In the genomic region with DNA sequence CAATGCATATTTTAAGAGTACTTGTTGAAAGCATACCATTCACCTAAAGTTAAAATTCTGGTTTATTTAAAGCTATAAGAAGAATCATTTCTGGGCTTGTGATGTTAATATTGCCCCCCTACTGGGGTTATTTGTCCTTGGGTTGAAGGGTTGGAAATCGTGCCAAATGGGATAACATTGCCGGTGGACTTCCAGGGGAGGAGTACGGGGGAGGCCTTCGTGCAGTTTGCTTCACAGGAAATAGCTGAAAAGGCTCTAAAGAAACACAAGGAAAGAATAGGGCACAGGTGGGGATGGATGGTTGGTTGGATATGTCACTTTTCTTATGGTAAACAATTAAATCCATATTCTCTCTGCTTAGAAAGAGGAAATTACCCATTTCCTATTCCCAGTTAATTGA, we compare ENCODE assay signal across 9 mouse cellular contexts. TPM values are rescaled to one million over a fixed set of nuclear protein-coding genes. Genes with fewer than 3 reads are reported as not detected.
DNase-seq lines count a peak whose midpoint lies in the region; ATAC-seq and TF ChIP-seq lines count a peak whose summit lies in the region.
"Had no signal": no experiment of that assay in that cellular context is flagged by ENCODE, and none has a peak within 500 bp of the region (broad histone marks: within the 10 kb centered on the region; RNA-seq: fewer than 3 reads in every experiment).

No protein-coding gene starts in this region.

- peaks cover 25% of the 10 kb centered on the region for H3K36me3 ChIP-seq in lung, embryonic 16.5 days (ENCODE audit: control insufficient read depth, insufficient read depth, low read length)
- peaks cover 42% of the 10 kb centered on the region for H3K36me3 ChIP-seq in forebrain, embryonic 15.5 days
- H3K36me3 ChIP-seq in limb, embryonic 13.5 days: peaks cover 46% of the 10 kb centered on the region
- H3K36me3 ChIP-seq in stomach, embryonic 14.5 days (ENCODE audit: control insufficient read depth, insufficient read depth, low read length): peaks cover 52% of the 10 kb centered on the region

- no peak for DNase-seq in lung, adult 2 months
- no peak for DNase-seq in yolk sac, embryonic 10.5 days (ENCODE audit: low spot score)
- no peak for DNase-seq in T-cell, adult 2 months (ENCODE audit: low spot score)
- DNase-seq: embryo, embryonic 11 days had no signal

- peaks cover 14% of the 10 kb centered on the region for H3K4me1 ChIP-seq in lung, embryonic 16.5 days (replicated peaks; ENCODE audit: control insufficient read depth, insufficient read depth, low read length)
- H3K4me1 ChIP-seq in lung, adult 2 months (ENCODE audit: control insufficient read depth, insufficient read depth, low read length): peaks cover 14% of the 10 kb centered on the region
- peaks cover 30% of the 10 kb centered on the region for H3K4me1 ChIP-seq in forebrain, embryonic 15.5 days
- H3K4me1 ChIP-seq in limb, embryonic 13.5 days: peaks cover 16% of the 10 kb centered on the region
- peaks cover 12% of the 10 kb centered on the region for H3K4me1 ChIP-seq in stomach, embryonic 14.5 days (ENCODE audit: control insufficient read depth, insufficient read depth, low read length)

- no peak for TF ChIP-seq POLR2A in lung, adult 2 months (IDR thresholded peaks at IDR 0.05; ENCODE audit: borderline replicate concordance, extremely low read depth, low read depth, low read length)

- H3K27ac ChIP-seq in lung, embryonic 16.5 days (ENCODE audit: low read length): no peak overlapping the region
- no peak overlapping the region for H3K27ac ChIP-seq in forebrain, embryonic 15.5 days (replicated peaks)
- H3K27ac ChIP-seq in limb, embryonic 13.5 days: no peak overlapping the region
- H3K27ac ChIP-seq in stomach, embryonic 14.5 days (ENCODE audit: low read length): no peak overlapping the region

- WGBS in lung, embryonic 16.5 days: 16% methylated on average over 4 of the region's 4 CpGs
- WGBS in lung, adult 2 months: under 1% methylated on average over 4 of the region's 4 CpGs
- 15% methylated on average over 4 of the region's 4 CpGs for WGBS in forebrain, embryonic 15.5 days
- 39% methylated on average over 4 of the region's 4 CpGs for WGBS in limb, embryonic 13.5 days
- 15% methylated on average over 4 of the region's 4 CpGs for whole genome bisulfite sequencing in stomach, embryonic 14.5 days

- H3K27me3 ChIP-seq in lung, embryonic 16.5 days (ENCODE audit: control insufficient read depth, insufficient read depth, low read depth, low read length): no peaks in the 10 kb centered on the region
- no peaks in the 10 kb centered on the region for H3K27me3 ChIP-seq in forebrain, embryonic 15.5 days
- H3K27me3 ChIP-seq in limb, embryonic 13.5 days: no peaks in the 10 kb centered on the region
- H3K27me3 ChIP-seq in stomach, embryonic 14.5 days (ENCODE audit: control insufficient read depth, insufficient read depth, low read length): no peaks in the 10 kb centered on the region

- H3K4me3 ChIP-seq in lung, embryonic 16.5 days (ENCODE audit: low read length): peak overlapping the region; percentile 32
- no peak overlapping the region for H3K4me3 ChIP-seq in lung, adult 2 months (replicated peaks; ENCODE audit: extremely low read depth, low read depth, low read length)
- H3K4me3 ChIP-seq in forebrain, embryonic 15.5 days: peak overlapping the region; percentile 36
- H3K4me3 ChIP-seq in limb, embryonic 13.5 days: peak overlapping the region; percentile 31
- H3K4me3 ChIP-seq in stomach, embryonic 14.5 days (ENCODE audit: low read depth, low read length): peak overlapping the region; percentile 19; the same call in 1 of the 2 replicates

- TF ChIP-seq CTCF in lung, adult 2 months (IDR thresholded peaks at IDR 0.05; ENCODE audit: insufficient read depth, low read length): no peak

- H3K9me3 ChIP-seq in lung, embryonic 16.5 days (ENCODE audit: control insufficient read depth, low read length): no peaks in the 10 kb centered on the region
- H3K9me3 ChIP-seq in forebrain, embryonic 15.5 days: no peaks in the 10 kb centered on the region
- no peaks in the 10 kb centered on the region for H3K9me3 ChIP-seq in limb, embryonic 13.5 days
- no peaks in the 10 kb centered on the region for H3K9me3 ChIP-seq in stomach, embryonic 14.5 days (ENCODE audit: control insufficient read depth, low read depth, low read length)

- no peak overlapping the region for H3K9ac ChIP-seq in lung, embryonic 16.5 days (ENCODE audit: low read length)
- H3K9ac ChIP-seq in forebrain, embryonic 15.5 days (replicated peaks): peak overlapping the region; percentile 38; the same call in 1 of the 2 replicates
- H3K9ac ChIP-seq in limb, embryonic 13.5 days: no peak overlapping the region
- H3K9ac ChIP-seq in stomach, embryonic 14.5 days (replicated peaks; ENCODE audit: low read depth, low read length): no peak overlapping the region

- no peak for ATAC-seq in lung, embryonic 16.5 days (ENCODE audit: low read depth)
- ATAC-seq in forebrain, embryonic 15.5 days (replicated peaks): no peak
- no peak for ATAC-seq in limb, embryonic 13.5 days (ENCODE audit: low FRiP score, low read depth)
- ATAC-seq in stomach, embryonic 14.5 days (ENCODE audit: insufficient number of reproducible peaks, insufficient read depth, low FRiP score, low read depth): no peak
- no peak for ATAC-seq in activated CD4-positive, CD25-positive, alpha-beta regulatory T cell, adult 4 months

- peak overlapping the region; percentile 54 for H3K4me2 ChIP-seq in lung, embryonic 16.5 days (ENCODE audit: low read depth, low read length)
- H3K4me2 ChIP-seq in forebrain, embryonic 15.5 days (replicated peaks): peak overlapping the region; percentile 55
- peak overlapping the region; percentile 61 for H3K4me2 ChIP-seq in limb, embryonic 13.5 days (replicated peaks)
- H3K4me2 ChIP-seq in stomach, embryonic 14.5 days (replicated peaks; ENCODE audit: low read depth, low read length): peak overlapping the region; percentile 34

RNA-seq across cellular contexts. Expression of gene Hnrnph1, which starts 4.5 kb away (rescaled TPM):
- polyA plus RNA-seq in lung, embryonic 16.5 days (2015; fragmentation: Nextera tagmentation; extraction: Ambion mirVana): 474 and 483 TPM in 2 replicates
- 53.9 and 94.9 TPM in 2 replicates for polyA plus RNA-seq in lung, adult 2 months (2012; rRNA removed)
- polyA plus RNA-seq in forebrain, embryonic 15.5 days (2015; fragmentation: Nextera tagmentation; extraction: Ambion mirVana): 664 and 668 TPM in 2 replicates
- 572 and 577 TPM in 2 replicates for polyA plus RNA-seq in limb, embryonic 13.5 days (2015; fragmentation: Nextera tagmentation; extraction: Ambion mirVana)
- 475 and 496 TPM in 2 replicates for polyA plus RNA-seq in stomach, embryonic 14.5 days (2014; fragmentation: Nextera tagmentation; extraction: Ambion mirVana)
- polyA plus RNA-seq in activated CD4-positive, CD25-positive, alpha-beta regulatory T cell, adult 4 months (2017; shearing (Covaris generic)): 100 to 1,000 TPM; 148 to 177 TPM

RNA-seq across cellular contexts. Expression of gene Cby3, which starts 27.0 kb away (rescaled TPM):
- 0.43 and 0.45 TPM in 2 replicates for polyA plus RNA-seq in lung, embryonic 16.5 days (2015; fragmentation: Nextera tagmentation; extraction: Ambion mirVana)
- 0.24 and 0.25 TPM in 2 replicates for polyA plus RNA-seq in lung, adult 2 months (2012; rRNA removed)
- 1.2 and 1.9 TPM in 2 replicates for polyA plus RNA-seq in forebrain, embryonic 15.5 days (2015; fragmentation: Nextera tagmentation; extraction: Ambion mirVana)
- 0.38 and 0.79 TPM in 2 replicates for polyA plus RNA-seq in limb, embryonic 13.5 days (2015; fragmentation: Nextera tagmentation; extraction: Ambion mirVana)
- polyA plus RNA-seq in stomach, embryonic 14.5 days (2014; fragmentation: Nextera tagmentation; extraction: Ambion mirVana): 0.51 TPM in 1 of 2 replicates, not detected in the other
- not detected for polyA plus RNA-seq in activated CD4-positive, CD25-positive, alpha-beta regulatory T cell, adult 4 months (2017; shearing (Covaris generic))

RNA-seq across cellular contexts. Expression of gene Rufy1, which starts 49.6 kb away (rescaled TPM):
- 23.6 and 26.6 TPM in 2 replicates for polyA plus RNA-seq in lung, embryonic 16.5 days (2015; fragmentation: Nextera tagmentation; extraction: Ambion mirVana)
- polyA plus RNA-seq in lung, adult 2 months (2012; rRNA removed): 20.0 and 22.1 TPM in 2 replicates
- 29.5 and 30.0 TPM in 2 replicates for polyA plus RNA-seq in forebrain, embryonic 15.5 days (2015; fragmentation: Nextera tagmentation; extraction: Ambion mirVana)
- polyA plus RNA-seq in limb, embryonic 13.5 days (2015; fragmentation: Nextera tagmentation; extraction: Ambion mirVana): 22.8 and 27.9 TPM in 2 replicates
- polyA plus RNA-seq in stomach, embryonic 14.5 days (2014; fragmentation: Nextera tagmentation; extraction: Ambion mirVana): 22.6 and 23.0 TPM in 2 replicates
- 10 to 100 TPM in 1 of 2 experiments, 1 to 10 TPM in 1; 9.5 to 10.2 TPM for polyA plus RNA-seq in activated CD4-positive, CD25-positive, alpha-beta regulatory T cell, adult 4 months (2017; shearing (Covaris generic))

RNA-seq across cellular contexts. Expression of gene Canx, which starts 55.8 kb away (rescaled TPM):
- 329 and 349 TPM in 2 replicates for polyA plus RNA-seq in lung, embryonic 16.5 days (2015; fragmentation: Nextera tagmentation; extraction: Ambion mirVana)
- 38.3 and 62.3 TPM in 2 replicates for polyA plus RNA-seq in lung, adult 2 months (2012; rRNA removed)
- polyA plus RNA-seq in forebrain, embryonic 15.5 days (2015; fragmentation: Nextera tagmentation; extraction: Ambion mirVana): 241 and 250 TPM in 2 replicates
- polyA plus RNA-seq in limb, embryonic 13.5 days (2015; fragmentation: Nextera tagmentation; extraction: Ambion mirVana): 311 and 331 TPM in 2 replicates
- polyA plus RNA-seq in stomach, embryonic 14.5 days (2014; fragmentation: Nextera tagmentation; extraction: Ambion mirVana): 221 and 248 TPM in 2 replicates
- polyA plus RNA-seq in activated CD4-positive, CD25-positive, alpha-beta regulatory T cell, adult 4 months (2017; shearing (Covaris generic)): 100 to 1,000 TPM; 179 to 210 TPM
